Mouse (Mus musculus) natural killer cell, adult 2 months (primary cell): ENCODE data around the gene Cxcr2.
"Not testable (repeated sequence)": the region's sequence is repeated elsewhere in the genome, so short reads cannot be mapped to it uniquely, and the experiment has no call there.

Source experiments
- DNase-seq, 2 experiments: peaks; one replicate each; pipeline ENCODE4 v3.0.0; 2022; ENCODE audit warnings: low spot score in 2 of 2

The Cxcr2 gene

DNA sequence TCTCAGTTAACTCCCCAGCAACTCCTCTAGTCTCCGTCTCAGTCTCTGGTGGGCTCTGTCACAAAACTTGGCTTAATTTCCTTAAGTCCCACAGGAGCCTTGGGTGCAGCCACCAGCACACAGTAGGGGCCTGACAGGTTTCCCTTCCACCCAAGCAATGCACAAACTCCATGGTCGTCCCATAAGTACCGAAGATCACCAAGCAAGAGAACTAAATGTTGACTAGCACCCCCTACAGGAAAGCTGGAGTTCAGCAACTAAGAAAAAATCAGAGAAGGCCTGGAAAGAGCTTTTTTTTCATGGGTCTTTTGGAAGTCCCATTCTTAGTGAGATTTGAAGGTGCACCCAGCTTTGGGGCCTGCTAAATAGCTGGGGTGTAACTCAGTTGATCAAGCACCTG, 14.4 kb upstream of the Cxcr2 start:
- DNase-seq: no peak

DNA sequence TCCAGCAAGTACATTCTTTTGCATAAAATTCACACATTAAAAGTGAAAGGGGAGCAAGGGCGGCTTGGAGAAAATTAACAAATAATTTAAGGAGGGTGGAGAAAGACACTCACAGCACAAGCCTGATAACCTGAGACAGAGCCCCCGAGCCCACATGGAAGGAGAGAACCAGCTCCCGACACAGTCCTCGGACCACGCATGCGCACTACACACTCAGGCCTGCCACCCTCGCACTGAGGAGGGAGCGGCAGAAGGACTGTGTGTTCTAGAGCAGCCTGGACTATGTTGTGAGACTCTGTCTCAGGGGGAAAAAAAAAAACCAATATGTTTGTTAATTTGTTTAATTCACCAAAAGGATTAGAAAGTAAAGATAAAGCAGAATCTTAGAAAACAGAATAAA, 12.0 kb upstream of the Cxcr2 start:
- no peak for DNase-seq

DNA sequence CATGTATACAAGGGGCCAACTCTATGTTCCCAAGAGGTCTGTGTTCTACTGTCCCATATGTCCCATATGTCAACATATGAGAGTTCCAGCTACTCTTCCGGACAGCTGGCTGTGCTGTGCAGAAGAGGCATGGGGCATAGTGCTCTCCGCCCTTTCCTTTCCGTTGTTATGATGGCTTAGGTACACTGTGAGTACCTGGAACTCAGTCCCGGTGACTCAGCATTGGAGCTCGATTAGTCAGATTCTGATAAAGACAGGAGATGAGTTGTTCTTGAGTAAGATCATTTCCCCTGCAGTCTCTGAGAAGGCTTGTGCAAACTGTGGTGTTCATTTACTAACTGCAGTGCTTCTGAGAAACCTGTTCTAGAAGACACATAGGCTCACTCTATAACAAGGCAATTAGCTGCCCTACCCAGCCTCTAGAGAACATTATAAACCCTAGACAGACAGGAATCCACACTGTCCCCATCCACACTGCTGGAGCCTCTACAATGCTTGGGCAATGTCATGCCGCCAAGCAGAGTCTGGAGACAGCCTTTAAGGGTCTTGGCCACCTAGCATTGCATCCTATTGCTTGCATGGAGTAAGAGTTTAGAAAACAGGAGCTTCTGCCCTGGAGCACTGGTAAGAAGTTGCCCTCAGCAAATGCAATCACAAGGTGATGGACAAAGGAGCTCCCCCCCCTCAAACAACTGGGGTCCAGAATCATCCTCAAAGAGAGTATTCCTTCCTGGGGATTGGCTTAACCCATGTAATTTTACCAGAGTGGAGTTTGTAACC, 4.5 kb upstream of the Cxcr2 start:
- DNase-seq: no peak

DNA sequence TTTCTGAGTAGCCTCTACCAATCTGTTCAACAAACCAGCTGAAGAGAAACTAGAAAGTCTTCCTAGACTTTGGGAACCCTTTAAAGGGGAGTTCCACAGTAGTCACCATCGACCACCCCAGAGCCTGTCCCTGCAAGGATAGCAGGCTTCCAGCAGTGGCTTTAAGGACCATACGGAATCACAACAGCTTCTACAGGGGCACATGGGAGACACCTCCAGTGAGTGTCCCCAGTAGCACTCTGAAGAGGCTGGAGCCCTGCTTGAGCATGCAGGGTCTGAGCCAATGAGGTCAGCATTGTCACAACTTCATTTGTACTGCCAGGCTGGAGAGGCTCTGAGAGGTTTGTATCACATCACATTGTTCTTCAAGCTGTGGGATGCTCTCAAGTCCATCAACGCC, 3.7 kb upstream of the Cxcr2 start:
- no peak for DNase-seq

DNA sequence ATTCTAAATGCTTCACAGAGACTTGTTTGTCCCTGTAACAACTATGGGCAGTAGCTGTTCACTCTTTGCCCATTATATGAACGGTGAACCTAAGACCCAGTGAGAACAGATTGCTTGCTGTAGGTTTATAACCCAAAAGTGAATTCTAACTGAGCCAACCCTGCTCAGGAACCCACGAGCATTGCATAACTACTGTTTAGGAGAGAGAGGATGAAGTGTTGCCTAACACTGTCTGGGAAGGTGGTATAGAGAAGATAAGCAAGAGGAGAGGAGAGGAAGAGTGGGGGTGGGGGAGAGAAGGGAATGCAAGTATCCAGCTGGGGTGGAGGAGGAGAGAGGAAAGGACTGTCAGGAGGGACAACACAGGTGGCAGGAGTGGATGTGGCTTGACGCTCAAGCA, 2.7 kb upstream of the Cxcr2 start:
- DNase-seq: no peak

DNA sequence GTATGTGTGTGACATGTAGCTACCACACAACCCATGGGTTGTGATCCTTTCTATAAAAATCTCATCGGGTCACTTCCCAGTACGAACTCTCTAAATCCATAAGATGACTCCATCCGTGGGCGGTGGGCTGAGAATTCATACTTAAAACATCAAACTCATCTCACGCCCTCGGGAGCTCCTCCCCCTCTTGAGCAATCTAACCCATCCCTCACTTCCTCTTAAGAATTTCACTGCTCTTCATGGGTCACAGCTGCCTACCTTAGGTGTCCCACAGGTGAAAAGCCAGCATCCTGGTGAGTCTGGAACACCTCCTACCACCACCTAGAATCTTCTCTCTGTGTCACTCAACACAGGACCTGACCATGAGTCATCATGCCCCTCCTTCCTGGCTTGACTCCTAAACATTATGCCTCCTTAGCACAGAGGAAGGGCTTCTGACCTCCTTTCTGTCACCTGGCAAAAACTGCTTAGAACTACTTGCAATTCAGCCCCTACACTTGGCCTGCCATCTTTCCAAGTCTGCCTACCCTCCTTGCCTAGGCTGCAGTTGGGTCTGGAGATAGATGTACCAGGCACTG, 1.7 kb downstream of the Cxcr2 start:
- DNase-seq: no peak

DNA sequence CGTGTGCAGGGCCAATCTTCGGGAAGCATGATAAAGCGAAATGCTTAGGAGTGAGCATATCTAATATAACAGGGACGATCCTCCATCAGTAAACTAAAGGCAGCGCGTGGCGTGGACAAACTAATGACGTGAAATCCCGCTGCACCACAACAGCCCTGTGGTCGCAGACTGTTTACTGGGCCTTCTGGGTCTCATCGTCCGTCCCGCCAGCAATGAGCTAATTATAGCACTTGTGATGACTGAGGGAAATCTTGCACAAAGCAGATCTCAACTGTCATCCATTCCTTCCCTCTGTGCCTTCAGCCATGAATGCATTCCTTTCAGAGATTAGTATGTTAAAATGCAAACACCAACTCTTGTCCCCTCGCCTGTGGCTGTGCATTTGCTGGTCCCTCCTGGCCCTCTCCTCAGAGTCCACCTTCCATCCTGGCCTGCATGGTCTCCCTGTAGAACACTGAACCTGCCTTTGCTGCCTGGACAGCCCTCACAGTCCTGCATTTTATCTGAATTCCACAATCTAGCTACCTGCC, 2.7 kb downstream of the Cxcr2 start:
- no peak for DNase-seq

DNA sequence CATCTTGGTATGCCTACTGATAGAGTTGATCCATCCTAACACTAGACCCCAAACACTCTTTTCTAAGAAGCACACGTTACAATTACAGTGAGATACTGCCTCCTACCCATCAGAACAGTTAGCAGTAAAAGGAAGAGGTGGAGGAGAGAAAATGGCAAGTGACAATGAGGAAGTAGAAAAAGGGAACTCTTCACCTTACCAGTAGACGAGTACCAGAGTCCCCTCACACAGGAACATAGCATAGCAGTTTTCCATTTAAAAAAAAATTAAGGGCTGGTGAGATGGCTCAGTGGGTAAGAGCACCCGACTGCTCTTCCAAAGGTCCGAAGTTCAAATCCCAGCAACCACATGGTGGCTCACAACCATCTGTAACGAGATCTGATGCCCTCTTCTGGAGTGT, 5.8 kb downstream of the Cxcr2 start:
- not testable (repeated sequence) for DNase-seq

DNA sequence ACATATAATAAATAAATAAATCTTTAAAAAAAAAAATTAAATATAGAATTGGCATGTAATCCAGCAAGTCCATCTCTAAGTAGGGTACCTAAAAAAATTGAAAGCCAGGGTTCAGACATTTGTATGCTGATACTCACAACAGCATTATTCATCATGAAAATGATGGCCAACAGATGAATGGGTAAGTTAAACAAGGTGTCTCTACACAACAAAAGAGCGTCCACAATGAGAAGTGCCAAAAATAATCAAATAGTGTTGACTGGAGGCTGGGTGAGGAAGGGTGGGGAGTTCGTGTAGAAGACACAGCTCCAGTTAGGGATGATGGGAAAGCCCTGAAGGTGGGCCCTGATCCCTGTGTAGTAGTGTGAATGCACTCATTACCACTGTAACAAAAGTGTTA, 6.2 kb downstream of the Cxcr2 start:
- no peak for DNase-seq

DNA sequence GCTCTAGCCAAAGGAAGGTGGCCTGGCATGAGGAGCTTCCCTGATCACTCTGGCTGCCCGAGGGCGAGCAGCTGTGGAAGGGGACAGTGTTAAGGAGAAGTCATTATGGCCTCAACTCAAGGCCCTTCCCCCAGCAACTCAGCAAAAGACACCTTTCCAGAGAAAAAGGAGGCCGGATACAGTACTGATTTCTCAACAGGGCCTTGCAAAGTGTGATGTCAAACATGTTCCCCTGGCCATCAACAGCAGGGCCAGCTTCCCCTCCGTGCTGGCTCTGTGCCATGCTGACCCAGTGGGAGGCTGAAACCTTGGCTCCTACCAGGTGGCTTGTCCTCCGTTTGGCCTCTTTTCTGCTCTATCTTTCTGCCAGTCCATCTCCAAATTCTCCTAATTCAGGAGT, 13.3 kb downstream of the Cxcr2 start:
- no peak for DNase-seq

DNA sequence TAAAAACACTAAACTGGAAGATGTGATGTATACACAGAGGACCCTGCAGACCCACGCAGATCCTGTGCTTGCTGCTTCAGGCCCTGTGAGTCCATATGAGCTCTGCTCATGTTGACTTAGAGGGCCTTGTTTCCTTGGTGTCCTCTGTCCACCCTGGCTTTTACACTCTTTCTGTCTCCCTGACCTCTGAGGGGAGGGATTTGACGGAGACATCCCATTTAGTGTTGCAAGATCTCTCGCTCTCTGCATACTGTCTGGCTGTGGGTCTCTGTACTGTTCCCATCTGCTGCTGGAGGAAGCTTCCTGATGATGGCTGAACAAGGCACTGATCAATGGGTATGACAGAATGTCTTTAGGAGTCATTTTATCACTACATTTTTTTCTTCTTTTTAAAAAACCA, 15.9 kb downstream of the Cxcr2 start:
- no peak for DNase-seq

DNA sequence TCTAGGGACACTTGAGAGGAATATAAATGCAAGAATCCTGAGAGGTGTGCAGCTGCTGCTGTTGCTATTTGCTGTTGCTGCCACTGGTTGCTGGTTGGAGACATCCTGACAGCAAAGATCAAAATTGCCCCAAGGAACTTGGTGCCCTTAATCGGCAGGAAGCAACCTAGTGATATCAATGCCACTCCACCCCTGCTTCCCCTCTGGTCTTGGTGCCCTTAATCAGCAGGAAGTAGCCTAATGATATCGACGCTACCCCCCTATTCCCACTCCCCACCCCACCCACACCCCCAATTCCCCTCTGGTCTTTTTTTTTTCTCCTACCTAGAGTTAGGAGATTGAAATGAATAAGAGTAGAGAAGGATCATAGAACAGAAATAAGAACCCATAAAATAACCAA, 18.9 kb downstream of the Cxcr2 start:
- DNase-seq: no peak

DNA sequence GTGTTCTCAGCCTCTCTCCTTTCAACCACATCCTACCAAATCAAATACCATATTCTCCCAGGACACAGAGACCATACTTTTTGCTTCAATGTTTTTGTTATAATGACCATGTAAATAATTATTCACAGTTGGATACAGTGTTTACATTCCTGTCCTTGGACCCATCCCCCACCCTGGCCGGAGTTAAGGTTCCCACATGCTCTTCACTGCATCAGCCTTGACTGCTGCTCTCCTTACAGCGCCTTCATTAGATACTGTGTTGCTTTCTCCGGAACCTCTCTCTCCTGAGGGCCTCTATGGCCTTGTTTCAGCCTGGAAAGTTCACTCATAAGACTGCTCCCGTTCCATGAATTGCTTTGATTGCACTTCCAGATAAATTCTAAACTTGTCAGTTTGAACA, 21.9 kb downstream of the Cxcr2 start:
- DNase-seq: no peak

DNA sequence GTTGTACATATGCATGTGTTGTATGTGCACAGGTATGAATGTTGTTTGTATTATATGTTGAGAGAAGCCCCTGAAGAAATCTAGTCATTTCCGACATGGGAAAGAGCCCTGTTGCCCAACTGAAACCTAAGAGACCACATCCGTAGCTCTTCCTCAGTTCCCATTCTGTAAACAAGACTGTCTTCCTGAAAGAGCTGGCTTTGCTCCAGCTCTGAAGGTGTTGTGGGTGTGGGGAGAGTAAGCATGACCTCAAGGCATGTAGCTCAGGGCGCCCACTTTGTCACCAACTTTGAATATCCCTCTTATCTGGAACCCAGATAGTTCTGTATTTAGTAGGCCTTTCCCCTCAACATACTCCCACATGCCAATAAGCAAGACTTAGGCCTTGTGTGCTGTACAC, 24.8 kb downstream of the Cxcr2 start:
- DNase-seq: no peak

DNA sequence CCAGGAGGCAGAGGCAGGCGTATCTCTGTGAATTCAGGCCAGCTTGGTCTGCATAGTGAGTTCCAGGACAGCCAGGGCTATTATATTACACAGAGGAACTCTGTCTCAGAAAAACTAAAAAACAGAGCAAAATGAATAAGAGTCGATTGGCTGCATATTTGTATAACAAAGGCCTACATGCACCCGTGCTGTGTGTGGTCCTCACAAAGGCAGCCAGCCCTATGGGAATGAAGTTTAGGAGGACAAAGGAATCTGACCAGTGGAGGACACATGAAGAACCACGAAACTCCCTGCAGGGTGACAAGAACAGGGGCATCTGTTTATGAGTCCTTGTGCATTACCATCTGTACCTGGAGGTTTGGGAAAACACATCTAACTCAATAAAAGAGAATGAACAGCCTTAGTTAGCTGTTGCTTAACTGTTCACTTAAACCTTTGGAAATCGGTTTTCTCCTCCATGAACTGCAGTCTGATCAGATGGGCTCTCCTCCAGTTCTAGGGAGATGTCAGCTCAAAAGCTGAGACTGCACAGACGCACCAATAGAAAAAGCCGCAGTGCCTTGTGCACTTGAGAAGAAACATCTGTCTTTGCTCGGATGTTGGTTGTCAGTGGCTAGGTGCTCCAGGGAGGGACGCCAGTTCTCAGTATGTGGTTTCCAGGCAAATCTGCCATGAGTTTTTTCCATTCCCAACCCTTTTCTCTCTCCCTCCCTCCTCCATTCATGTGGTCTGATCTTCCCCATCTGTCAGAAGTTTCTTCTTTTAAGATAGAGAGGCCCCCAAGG, 26.0 kb downstream of the Cxcr2 start:
- DNase-seq: no peak

DNA sequence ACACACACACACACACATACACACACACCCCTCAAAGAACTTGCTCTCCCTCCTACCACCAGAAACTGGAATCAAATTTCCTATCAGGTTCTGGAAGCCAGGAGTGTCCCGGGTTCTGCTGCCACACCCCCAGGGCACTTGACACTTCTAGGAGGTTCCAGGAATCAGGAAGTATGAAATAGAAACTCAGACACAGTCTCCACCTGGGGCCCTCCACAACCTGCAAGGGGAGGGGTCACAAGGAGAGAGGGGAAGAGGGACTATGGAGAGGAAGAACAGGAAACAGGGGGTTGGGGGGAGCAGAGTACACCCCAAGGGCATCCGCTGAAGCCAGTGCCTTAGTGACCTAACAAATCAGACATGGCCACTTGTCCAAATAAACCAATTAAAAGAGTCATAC, 27.7 kb downstream of the Cxcr2 start:
- no peak for DNase-seq

DNA sequence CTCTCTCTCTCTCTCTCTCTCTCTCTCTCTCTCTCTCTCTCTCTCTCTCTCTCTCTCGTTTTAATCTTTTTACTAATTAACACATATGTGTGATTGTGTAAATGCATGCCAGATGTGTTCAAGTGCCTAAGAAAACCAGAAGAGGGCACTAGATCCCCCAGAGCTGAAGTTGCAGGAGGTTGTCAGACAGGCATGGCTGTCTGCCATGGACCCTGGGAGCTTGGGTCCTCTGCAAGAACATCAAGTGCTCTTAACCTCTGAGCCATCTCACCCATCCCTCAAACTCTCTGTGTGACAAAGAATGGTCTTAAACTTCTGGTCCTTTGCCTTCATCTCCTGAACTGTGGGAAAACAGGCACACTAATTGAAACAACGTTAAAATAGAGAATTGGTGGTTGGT, 29.2 kb downstream of the Cxcr2 start:
- no peak for DNase-seq

DNA sequence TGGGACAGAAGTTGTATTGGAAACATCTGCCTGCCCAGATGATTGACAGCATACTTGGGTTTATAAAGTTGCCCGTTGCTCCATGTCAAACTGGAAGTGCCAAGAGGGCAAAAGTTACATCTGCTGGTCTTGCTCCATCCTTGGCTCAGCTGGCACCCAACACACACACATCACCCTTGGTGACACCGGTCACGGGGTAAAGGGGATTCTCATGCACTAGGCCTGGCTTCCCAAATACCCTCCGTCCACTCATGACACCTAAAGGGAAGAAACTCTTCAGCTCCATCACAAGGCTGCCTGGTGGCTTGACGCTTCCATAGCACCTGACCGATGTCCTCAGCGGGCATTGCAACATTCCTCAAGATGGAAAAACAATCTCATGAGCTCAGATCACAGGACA, 36.7 kb downstream of the Cxcr2 start:
- no peak for DNase-seq

DNA sequence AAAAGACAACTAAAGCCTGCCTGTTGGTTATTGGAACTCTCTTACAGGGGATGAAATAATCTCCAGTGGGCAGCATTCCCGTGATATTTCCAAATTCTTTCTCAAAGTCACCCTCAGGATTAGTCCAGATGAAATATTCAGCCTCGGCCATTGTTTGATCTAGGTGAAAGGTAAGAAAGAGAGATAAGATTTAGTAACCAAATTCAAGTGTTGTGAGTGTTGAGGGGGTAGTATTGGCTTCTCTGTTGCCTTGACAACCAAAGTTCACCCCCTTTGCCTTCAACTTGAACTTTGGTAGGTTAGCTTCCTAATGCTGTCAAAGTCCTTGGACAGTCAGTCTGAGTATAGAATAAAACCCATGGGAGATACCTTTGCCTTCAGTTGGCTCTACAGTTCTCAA, 38.9 kb downstream of the Cxcr2 start:
- DNase-seq: no peak

DNA sequence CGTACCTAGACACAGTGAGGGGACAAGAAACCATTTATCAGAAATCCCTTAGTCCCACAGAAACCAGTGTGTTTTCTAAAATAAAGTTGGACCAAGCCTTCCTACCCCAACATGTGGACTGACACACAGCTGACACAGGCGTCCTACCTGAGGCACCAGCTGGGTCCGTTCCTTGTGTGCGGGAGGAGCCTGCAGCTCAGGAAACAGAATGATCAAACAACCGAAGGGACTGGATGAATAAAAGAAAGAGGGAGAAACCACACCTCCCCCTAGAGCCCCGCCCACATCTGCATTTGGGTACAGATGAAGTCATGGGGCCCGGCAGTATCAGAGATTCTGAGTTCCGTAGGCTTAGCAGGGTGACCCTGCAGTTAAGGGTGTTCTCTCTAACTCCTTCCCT, 40.7 kb downstream of the Cxcr2 start, which contains the start of gene Cxcr1:
Gene Cxcr1, minus strand, starts transcription at position 187 of the 400 bp plus-strand sequence.
- DNase-seq: no peak

DNA sequence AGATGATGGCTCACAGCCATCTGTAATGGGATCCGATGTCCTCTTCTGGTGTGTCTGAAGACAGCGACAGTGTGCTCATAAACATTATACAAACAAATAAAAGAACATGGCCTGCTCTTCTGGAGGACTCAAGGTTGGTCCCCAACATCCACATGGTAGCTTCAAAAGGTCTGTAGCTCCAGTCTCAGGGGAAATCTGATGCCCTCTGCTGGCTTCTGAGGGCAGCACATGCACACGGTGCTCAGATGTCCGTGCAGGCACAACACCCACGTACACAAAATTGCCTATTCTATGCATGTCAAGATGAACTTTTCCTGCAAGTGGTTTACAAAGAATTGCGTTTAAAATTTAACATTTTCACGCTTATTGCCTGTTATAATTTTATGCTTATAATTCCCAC, 42.2 kb downstream of the Cxcr2 start:
- DNase-seq: peak in 1 of 2 experiments; percentile 13

DNA sequence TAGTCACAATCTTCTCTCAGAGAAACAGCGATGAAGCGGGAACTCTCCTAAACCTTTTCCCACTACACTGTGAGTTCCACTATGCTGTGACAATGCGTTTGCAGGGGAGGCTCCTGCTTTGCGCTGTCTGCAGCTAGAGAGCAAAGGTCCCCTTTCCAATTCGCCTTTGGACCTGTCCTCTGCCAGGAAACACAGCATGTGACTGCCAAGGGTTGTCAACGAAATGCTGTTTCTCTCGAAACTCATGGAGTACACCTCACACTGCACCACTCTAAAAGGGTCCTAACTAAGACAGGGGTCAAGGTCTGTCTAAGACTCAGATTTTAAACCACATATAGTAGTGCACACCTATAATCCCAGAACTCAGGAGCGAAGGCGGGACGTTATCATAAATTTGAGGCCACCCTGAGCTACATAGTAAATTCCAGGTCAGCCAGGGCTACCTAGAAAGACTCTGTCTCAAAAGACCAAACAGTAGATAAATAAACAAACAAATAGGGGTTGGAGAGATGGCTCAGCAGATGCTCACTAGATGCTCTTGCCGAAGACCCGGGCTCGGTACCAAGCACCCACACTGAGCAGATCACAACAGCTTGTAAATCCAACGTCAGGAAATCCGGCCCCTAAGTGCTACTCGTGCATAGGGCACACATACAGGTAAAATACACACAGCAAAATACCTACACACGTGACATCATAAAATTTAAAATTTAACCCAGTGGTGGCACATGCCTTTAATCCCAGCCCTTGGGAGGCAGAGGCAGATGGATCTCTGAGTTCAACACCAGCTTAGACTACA, 43.0 kb downstream of the Cxcr2 start:
- DNase-seq: no peak
